Mouse (Mus musculus) retina, postnatal 1 day (tissue): ENCODE measurements around the gene Dnajc24.
A peak's percentile ranks its signal among the peaks of the same experiment; 100 is the strongest.

Experiments used
- DNase-seq: peaks from one replicate; pipeline ENCODE4 v3.0.0-alpha.2; 2012

Gene Dnajc24

GRCm38 (mm10) chr2:106002835-106003739, at the start of gene Dnajc24:
TSS of gene Dnajc24 (minus strand) at chr2:106003549.
- DNase-seq, result peak; percentile 97

GRCm38 (mm10) chr2:106046686-106047085, 43.3 kb upstream of the Dnajc24 start:
- no peak for DNase-seq

GRCm38 (mm10) chr2:106042495-106042894, 39.1 kb upstream of the Dnajc24 start:
- peak; percentile 61 for DNase-seq

GRCm38 (mm10) chr2:106041961-106042360, 38.6 kb upstream of the Dnajc24 start:
- DNase-seq, result no peak

GRCm38 (mm10) chr2:106038286-106038685, 34.9 kb upstream of the Dnajc24 start:
- DNase-seq, result peak; percentile 34

GRCm38 (mm10) chr2:106024895-106025294, 21.5 kb upstream of the Dnajc24 start:
- DNase-seq, result no peak

- DNase-seq, result no peak
Measured at GRCm38 (mm10) chr2:106008415-106008814, 5.1 kb upstream of the Dnajc24 start.

- peak; percentile 20 for DNase-seq
Measured at GRCm38 (mm10) chr2:105987999-105988398, 15.3 kb downstream of the Dnajc24 start.

GRCm38 (mm10) chr2:105987131-105987530, 16.2 kb downstream of the Dnajc24 start:
- peak; percentile 16 for DNase-seq

GRCm38 (mm10) chr2:105985206-105985605, 18.1 kb downstream of the Dnajc24 start:
- DNase-seq, result peak; percentile 58

- DNase-seq, result peak; percentile 59
Measured at GRCm38 (mm10) chr2:105978065-105978464, 25.3 kb downstream of the Dnajc24 start.

- DNase-seq, result no peak
Measured at GRCm38 (mm10) chr2:105973941-105974340, 29.4 kb downstream of the Dnajc24 start.

GRCm38 (mm10) chr2:105963447-105963846, 39.9 kb downstream of the Dnajc24 start:
- peak; percentile 98 for DNase-seq

- DNase-seq, result no peak
Measured at GRCm38 (mm10) chr2:105953862-105954261, 49.5 kb downstream of the Dnajc24 start.

- no peak for DNase-seq
Measured at GRCm38 (mm10) chr2:105951350-105951940, 51.9 kb downstream of the Dnajc24 start.

- no peak for DNase-seq
Measured at GRCm38 (mm10) chr2:105950131-105950530, 53.2 kb downstream of the Dnajc24 start.

- peak; percentile 71 for DNase-seq
Measured at GRCm38 (mm10) chr2:105917623-105918346, 85.6 kb downstream of the Dnajc24 start.
